Comparison of ENCODE assay signal across 27 mouse cellular contexts in genomic region chr2:64072158-64072557, GRCm38 (mm10). TPM values are rescaled to one million over a fixed set of nuclear protein-coding genes. Genes with fewer than 3 reads are reported as not detected.
"Had no signal": no experiment of that assay in that cellular context is flagged by ENCODE, and none has a peak within 500 bp of the region (broad histone marks: within the 10 kb centered on the region; RNA-seq: fewer than 3 reads in every experiment).

No protein-coding gene starts in this region.

- DNase-seq: cerebellum, adult 8-10 months; cerebellum, adult 9-10 months; cerebellum, adult 9-11 months; cerebellum, postnatal 14 days; cerebellum, postnatal 25 days; cerebellum, postnatal 36 days; embryo, embryonic 11 days; forebrain, postnatal 0 days; gastrocnemius, adult 2 months; gastrocnemius, postnatal 10 days; gastrocnemius, postnatal 14 days; gastrocnemius, postnatal 25 days; gastrocnemius, postnatal 36 days; heart, adult 11 months; heart, adult 18-20 months; heart, adult 2 months had no signal

- H3K36me3 ChIP-seq: embryonic facial prominence, embryonic 10.5 days; embryonic facial prominence, embryonic 12.5 days; embryonic facial prominence, embryonic 13.5 days; embryonic facial prominence, embryonic 15.5 days; forebrain, embryonic 10.5 days; forebrain, embryonic 12.5 days; forebrain, embryonic 15.5 days had no signal

- ATAC-seq: forebrain, embryonic 13.5 days; forebrain, embryonic 14.5 days; forebrain, embryonic 15.5 days; forebrain, embryonic 16.5 days; forebrain, postnatal 0 days had no signal

- H3K4me2 ChIP-seq: embryonic facial prominence, embryonic 12.5 days; embryonic facial prominence, embryonic 13.5 days; embryonic facial prominence, embryonic 15.5 days; forebrain, embryonic 12.5 days; forebrain, embryonic 13.5 days; forebrain, embryonic 15.5 days had no signal

- H3K9me3 ChIP-seq: embryonic facial prominence, embryonic 10.5 days; embryonic facial prominence, embryonic 12.5 days; embryonic facial prominence, embryonic 13.5 days; embryonic facial prominence, embryonic 15.5 days; forebrain, embryonic 10.5 days; forebrain, embryonic 12.5 days; forebrain, embryonic 13.5 days; forebrain, embryonic 15.5 days had no signal

- H3K9ac ChIP-seq: embryonic facial prominence, embryonic 12.5 days; embryonic facial prominence, embryonic 13.5 days; embryonic facial prominence, embryonic 15.5 days; forebrain, embryonic 12.5 days; forebrain, embryonic 13.5 days; forebrain, embryonic 15.5 days; forebrain, postnatal 0 days had no signal

- H3K27me3 ChIP-seq: embryonic facial prominence, embryonic 12.5 days; embryonic facial prominence, embryonic 13.5 days; embryonic facial prominence, embryonic 15.5 days had no signal

- H3K27ac ChIP-seq: embryonic facial prominence, embryonic 10.5 days; embryonic facial prominence, embryonic 12.5 days; embryonic facial prominence, embryonic 13.5 days; embryonic facial prominence, embryonic 15.5 days; forebrain, embryonic 10.5 days; forebrain, embryonic 12.5 days; forebrain, embryonic 13.5 days; forebrain, embryonic 15.5 days; gastrocnemius, adult 2 months; heart, adult 2 months had no signal

- H3K4me3 ChIP-seq: embryonic facial prominence, embryonic 10.5 days; embryonic facial prominence, embryonic 12.5 days; embryonic facial prominence, embryonic 13.5 days; embryonic facial prominence, embryonic 15.5 days; erythroblast, embryonic 14.5 days; forebrain, embryonic 10.5 days; forebrain, embryonic 12.5 days; forebrain, embryonic 13.5 days; forebrain, embryonic 15.5 days; gastrocnemius, adult 2 months; heart, adult 2 months had no signal

RNA-seq across cellular contexts. Expression of gene Fign, which starts 25.7 kb away (rescaled TPM):
- polyA plus RNA-seq: erythroblast, embryonic 14.5 days had no signal
